Mouse (Mus musculus) heart, embryonic 13.5 days (tissue): ENCODE results near the gene Pamr1. TPM values are rescaled to one million over a fixed set of nuclear protein-coding genes. Genes with fewer than 3 reads are reported as not detected.

Experiments
- ATAC-seq: fragments of 200-750 bp; cut with Nextera tagmentation; 2 replicates; pipeline ENCODE4 v1.8.0; 2017; ENCODE audit warnings: moderate TSS enrichment; ENCODE audit not compliant: insufficient number of reproducible peaks, low FRiP score, low TSS enrichment; ENCODE audit errors: extremely low read depth
- H3K27ac ChIP-seq: fragments of 300-500 bp; sonication (generic); replicated peaks from 2 replicates; pipeline ENCODE4 v1.5.1; 2015; ENCODE audit warnings: moderate library complexity, mild to moderate bottlenecking, inconsistent platforms
- H3K27me3 ChIP-seq: fragments of 300-500 bp; sonication (generic); replicated peaks from 2 replicates; pipeline ENCODE4 v1.6.1; 2015; ENCODE audit warnings: mild to moderate bottlenecking, inconsistent platforms
- H3K36me3 ChIP-seq: fragments of 300-500 bp; sonication (generic); 2 replicates; pipeline ENCODE4 v1.6.1; 2015; ENCODE audit warnings: mild to moderate bottlenecking, inconsistent platforms
- H3K4me1 ChIP-seq: fragments of 300-500 bp; sonication (generic); 2 replicates; pipeline ENCODE4 v1.6.1; 2015; ENCODE audit warnings: inconsistent platforms
- H3K4me2 ChIP-seq: fragments of 300-500 bp; sonication (generic); 2 replicates; pipeline ENCODE4 v1.6.1; 2015; ENCODE audit warnings: inconsistent platforms, mild to moderate bottlenecking, moderate library complexity
- H3K4me3 ChIP-seq: fragments of 300-500 bp; sonication (generic); 2 replicates; pipeline ENCODE4 v1.5.1; 2015; ENCODE audit warnings: moderate library complexity, mild to moderate bottlenecking, inconsistent platforms
- H3K9ac ChIP-seq: fragments of 300-500 bp; sonication (generic); 2 replicates; pipeline ENCODE4 v1.6.1; 2015; ENCODE audit warnings: inconsistent platforms, mild to moderate bottlenecking, moderate library complexity
- H3K9me3 ChIP-seq: fragments of 300-500 bp; sonication (generic); 2 replicates; pipeline ENCODE4 v1.6.1; 2016; ENCODE audit warnings: inconsistent platforms
- WGBS: fragments of 180-500 bp; shearing (Covaris S2); methylation state at CpG from one replicate; pipeline ENCODE4 v1.1.7; 2015; ENCODE audit warnings: mixed read lengths; 5-methylcytosine and 5-hydroxymethylcytosine counted together
- polyA plus RNA-seq: library from polyadenylated mRNA; unstranded; fragments of >200 nt; fragmentation: Nextera tagmentation; extraction: Ambion mirVana; gene quantifications from 2 replicates; pipeline ENCODE4 v1.2.1, GENCODE M21; 2015

Pamr1 gene
- polyA plus RNA-seq, 1 experiment from 2014 or later = 1.4 TPM

DNA sequence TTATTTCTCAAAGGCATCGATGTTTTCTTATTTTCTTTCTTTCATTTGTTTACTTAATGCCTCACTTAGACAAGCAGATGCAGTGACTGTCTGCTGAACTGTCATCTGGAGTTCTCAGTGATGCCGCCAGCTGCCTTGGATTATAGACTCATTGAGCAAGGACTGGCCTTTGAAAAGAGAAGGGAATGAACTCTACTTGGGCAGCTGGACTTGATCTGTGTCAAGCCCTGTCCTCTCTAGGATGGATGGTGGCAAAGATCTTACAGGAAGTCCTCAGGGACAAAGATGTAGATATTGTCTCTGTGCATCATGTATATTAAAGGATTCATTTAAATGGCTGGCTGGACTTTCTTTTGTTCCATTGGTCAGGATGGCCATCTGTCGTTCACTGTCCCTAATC lies 114.1 kb downstream of the Pamr1 start:
- Histone ChIP-seq H3K9me3 (no peaks in the 10 kb centered on the region), H3K36me3 (no peaks in the 10 kb centered on the region), H3K4me2 (no peak overlapping the region), H3K4me1 (peaks cover 18% of the 10 kb centered on the region), H3K4me3 (no peak overlapping the region), H3K9ac (no peak overlapping the region), H3K27me3 (peaks cover 40% of the 10 kb centered on the region), H3K27ac (no peak overlapping the region)
- ATAC-seq = no peak
- 67% methylated on average over 3 of the region's 3 CpGs for WGBS

DNA sequence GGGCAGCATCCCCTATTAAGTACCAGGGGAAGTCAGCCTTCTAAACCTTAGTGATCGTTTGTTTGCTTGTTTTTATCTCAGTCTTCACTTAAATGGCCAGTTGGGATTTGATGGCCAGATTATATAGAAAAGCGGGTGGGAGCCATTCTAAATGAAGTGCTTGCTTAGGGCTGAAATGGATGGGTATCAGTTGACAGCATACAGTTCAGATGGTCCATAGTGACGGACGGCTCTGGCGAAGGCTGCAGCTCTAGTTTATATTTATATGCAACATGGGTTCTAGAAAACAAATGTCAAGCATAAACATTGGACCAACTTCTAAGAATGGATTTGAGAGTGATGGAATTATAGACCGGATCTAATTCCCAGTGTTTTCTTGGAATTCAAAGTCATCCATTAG lies 118.2 kb downstream of the Pamr1 start:
- Histone ChIP-seq H3K9ac (no peak overlapping the region), H3K4me1 (peaks cover 6% of the 10 kb centered on the region; the same call in 1 of the 2 replicates), H3K27ac (no peak overlapping the region), H3K4me2 (no peak overlapping the region), H3K36me3 (no peaks in the 10 kb centered on the region), H3K9me3 (no peaks in the 10 kb centered on the region), H3K4me3 (no peak overlapping the region), H3K27me3 (0 out of 2 replicates have a peak, but pooled peaks cover 8% of the 10 kb centered on the region)
- no peak for ATAC-seq
- 61% methylated on average over 6 of the region's 6 CpGs for WGBS

DNA sequence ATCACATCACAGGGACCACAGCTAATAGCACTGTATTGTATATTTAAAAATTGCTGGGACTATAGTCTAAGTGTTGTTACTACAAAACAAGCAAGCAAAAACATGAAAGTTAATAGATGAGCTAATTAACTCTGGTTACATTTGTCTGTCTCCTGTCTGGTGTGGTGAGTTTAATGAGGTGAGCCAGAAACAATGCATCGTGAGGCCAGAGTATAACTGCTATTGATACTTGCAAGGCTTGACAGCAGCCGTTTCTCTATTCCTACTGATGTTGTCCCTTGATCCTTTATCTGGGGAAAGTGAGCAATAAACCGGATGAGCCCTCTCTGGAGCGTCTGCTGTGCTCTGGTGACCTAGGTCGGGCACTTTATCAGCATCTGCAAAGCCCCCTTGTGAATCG lies 119.8 kb downstream of the Pamr1 start:
- WGBS = 32% methylated on average over 6 of the region's 6 CpGs

DNA sequence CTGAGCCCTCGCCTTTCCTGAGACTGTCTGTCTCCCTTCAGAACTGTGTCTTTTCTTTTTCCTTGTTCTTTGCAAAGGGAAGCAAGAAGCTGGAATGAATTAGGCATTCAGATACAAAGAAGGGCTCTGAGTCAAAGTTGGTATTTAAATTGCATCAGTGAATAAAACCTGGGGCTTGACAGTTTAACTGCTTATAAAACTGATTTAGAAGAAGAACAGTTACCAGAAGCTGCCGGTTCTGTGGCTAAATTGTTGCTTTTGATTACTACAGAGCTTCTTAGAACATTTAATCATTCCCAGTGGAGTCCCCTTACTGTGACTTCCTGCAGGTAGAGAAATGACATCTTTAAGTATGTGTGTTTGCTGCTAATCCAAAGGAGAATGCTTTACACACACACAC lies 124.8 kb downstream of the Pamr1 start:
- no peaks in the 10 kb centered on the region for H3K36me3 ChIP-seq
- no peak overlapping the region for H3K9ac ChIP-seq
- H3K9me3 ChIP-seq = no peaks in the 10 kb centered on the region
- peaks cover 8% of the 10 kb centered on the region; the same call in 1 of the 2 replicates for H3K27me3 ChIP-seq
- 72% methylated on average over 2 of the region's 2 CpGs for WGBS
- H3K27ac ChIP-seq = no peak overlapping the region
- no peaks in the 10 kb centered on the region for H3K4me1 ChIP-seq
- H3K4me3 ChIP-seq = no peak overlapping the region
- H3K4me2 ChIP-seq = no peak overlapping the region
- no peak for ATAC-seq

More for the DNA sequence above, 119.8 kb downstream of the Pamr1 start:
- H3K9me3 ChIP-seq = no peaks in the 10 kb centered on the region
- no peak overlapping the region for H3K27ac ChIP-seq
- H3K4me2 ChIP-seq = no peak overlapping the region
- no peaks in the 10 kb centered on the region for H3K4me1 ChIP-seq
- H3K36me3 ChIP-seq = no peaks in the 10 kb centered on the region
- H3K4me3 ChIP-seq = no peak overlapping the region
- H3K9ac ChIP-seq = no peak overlapping the region
- ATAC-seq = no peak
- H3K27me3 ChIP-seq = 0 out of 2 replicates have a peak, but pooled peaks cover 4% of the 10 kb centered on the region

DNA sequence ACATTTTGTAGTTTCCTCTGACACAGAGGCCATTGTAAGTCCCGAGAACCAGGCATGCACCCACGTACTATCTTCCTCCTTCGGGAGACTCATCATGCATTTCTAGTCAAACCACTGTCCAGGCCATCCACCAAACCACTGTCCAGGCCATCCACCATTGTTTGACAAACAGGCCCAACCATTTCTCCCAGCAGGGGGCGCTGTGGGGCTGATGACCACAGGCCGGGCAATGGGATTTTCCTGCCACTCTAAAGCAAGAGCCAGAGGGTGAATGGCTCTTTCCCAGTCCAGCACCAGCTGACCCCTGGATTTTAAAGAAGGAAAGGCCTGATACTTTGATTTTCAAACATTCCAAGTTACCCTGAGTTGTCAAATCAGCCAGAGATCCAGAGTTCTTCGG lies 125.5 kb downstream of the Pamr1 start:
- H3K27ac ChIP-seq = no peak overlapping the region
- whole genome bisulfite sequencing = 69% methylated on average over 6 of the region's 6 CpGs
- no peak overlapping the region for H3K9ac ChIP-seq
- no peaks in the 10 kb centered on the region for H3K36me3 ChIP-seq
- H3K4me1 ChIP-seq = no peaks in the 10 kb centered on the region
- no peaks in the 10 kb centered on the region for H3K9me3 ChIP-seq
- ATAC-seq = no peak
- peaks cover 4% of the 10 kb centered on the region; the same call in 1 of the 2 replicates for H3K27me3 ChIP-seq
- H3K4me2 ChIP-seq = no peak overlapping the region
- H3K4me3 ChIP-seq = no peak overlapping the region

DNA sequence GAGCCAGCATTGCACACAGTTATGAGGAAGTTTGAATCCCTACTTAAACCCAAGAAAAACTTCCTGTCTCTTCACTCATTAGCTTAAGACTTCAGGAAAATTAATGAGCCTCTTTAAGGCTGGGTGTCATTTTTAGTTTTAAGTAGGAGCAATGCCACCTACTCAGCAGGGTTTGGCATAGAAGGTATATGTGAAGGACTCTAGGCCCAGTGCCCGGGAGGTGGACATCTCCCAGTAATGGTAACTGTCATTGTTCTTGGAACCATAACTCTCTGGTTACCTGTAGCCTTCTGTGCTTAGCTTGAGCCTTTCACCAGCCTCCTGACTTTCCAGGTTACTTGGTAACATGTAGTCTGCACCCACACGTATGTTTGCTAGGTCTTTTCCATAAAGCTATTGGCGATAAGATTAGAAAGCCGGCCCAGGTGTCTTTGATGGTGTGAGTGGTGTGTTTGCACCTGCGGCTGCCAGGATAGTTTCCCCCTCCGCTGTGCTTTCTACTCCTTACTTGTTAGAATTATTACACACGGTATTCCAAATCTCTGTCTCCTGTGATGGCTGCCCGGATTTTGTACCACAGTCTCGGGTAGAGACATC lies 127.0 kb downstream of the Pamr1 start:
- Histone ChIP-seq H3K9me3 (no peaks in the 10 kb centered on the region), H3K36me3 (no peaks in the 10 kb centered on the region), H3K9ac (no peak overlapping the region), H3K27ac (no peak overlapping the region), H3K4me1 (no peaks in the 10 kb centered on the region), H3K27me3 (peaks cover 4% of the 10 kb centered on the region; the same call in 1 of the 2 replicates), H3K4me3 (no peak overlapping the region), H3K4me2 (no peak overlapping the region)
- 81% methylated on average over 9 of the region's 9 CpGs for whole genome bisulfite sequencing
- ATAC-seq = no peak

DNA sequence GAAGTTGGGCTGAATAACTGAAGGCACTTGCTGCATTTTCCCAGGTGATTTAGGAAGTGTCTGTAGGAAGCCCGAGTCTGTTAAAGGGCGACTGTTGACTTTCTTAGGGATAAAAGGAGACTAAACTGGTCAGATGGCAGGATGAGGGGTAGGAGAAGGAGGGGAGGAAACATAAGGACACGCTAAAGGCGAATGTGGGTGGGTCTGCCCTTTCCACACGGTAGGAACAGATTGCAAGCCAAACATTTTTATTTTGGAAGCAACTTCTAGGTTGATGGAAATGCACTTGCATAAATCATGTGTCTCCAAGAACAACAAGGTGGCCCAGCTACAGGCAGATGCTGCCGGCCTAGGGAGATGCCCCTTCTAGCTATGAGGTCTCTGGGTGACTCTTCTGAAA lies 127.6 kb downstream of the Pamr1 start:
- no peak for ATAC-seq
- H3K4me1 ChIP-seq = no peaks in the 10 kb centered on the region
- peaks cover 4% of the 10 kb centered on the region; the same call in 1 of the 2 replicates for H3K27me3 ChIP-seq
- no peak overlapping the region for H3K4me3 ChIP-seq
- H3K36me3 ChIP-seq = no peaks in the 10 kb centered on the region
- no peak overlapping the region for H3K9ac ChIP-seq
- 74% methylated on average over 6 of the region's 6 CpGs for WGBS
- H3K9me3 ChIP-seq = no peaks in the 10 kb centered on the region
- no peak overlapping the region for H3K27ac ChIP-seq
- H3K4me2 ChIP-seq = no peak overlapping the region

DNA sequence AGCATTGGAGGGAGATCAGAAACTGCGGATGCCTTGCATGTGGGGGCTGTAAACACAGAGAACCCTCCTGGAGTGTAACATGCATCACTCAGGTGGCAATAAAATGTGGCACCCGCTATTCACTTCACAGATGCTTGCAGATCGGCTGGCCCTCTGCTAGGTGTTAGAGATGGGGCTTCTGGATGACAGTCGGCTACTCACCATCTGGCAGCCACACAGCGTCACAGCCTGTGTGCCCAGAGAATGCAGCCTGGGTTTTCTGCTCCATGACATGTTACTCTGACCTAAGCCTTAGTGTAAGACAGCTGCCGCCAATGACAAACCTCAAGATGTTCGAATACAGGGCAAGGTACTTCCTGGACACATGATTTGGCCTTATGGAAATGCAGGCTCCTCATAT lies 131.5 kb downstream of the Pamr1 start:
- no peaks in the 10 kb centered on the region for H3K36me3 ChIP-seq
- H3K9me3 ChIP-seq = no peaks in the 10 kb centered on the region
- no peaks in the 10 kb centered on the region for H3K4me1 ChIP-seq
- no peak overlapping the region for H3K27ac ChIP-seq
- no peak overlapping the region for H3K9ac ChIP-seq
- ATAC-seq = no peak
- no peak overlapping the region for H3K4me3 ChIP-seq
- WGBS = 68% methylated on average over 7 of the region's 7 CpGs
- no peaks in the 10 kb centered on the region for H3K27me3 ChIP-seq
- no peak overlapping the region for H3K4me2 ChIP-seq

DNA sequence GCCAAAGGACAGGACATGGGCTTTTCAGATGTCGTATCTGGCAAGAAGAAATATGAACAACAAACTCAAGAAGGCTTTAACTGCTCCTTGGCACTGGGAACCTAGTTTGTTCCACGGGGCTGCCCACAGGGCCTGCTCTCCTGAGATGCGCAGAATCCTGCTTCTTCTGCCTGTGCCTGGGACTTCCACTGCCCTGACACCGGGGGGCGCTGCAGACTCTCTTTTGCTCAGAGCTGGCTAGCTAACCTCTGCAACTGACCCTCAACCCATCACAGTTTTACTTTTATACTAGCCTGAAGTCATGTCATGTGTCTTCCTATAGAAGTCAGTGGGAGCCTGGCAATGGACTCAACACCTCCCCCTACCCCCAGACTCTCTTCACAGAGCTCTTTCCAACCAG lies 132.4 kb downstream of the Pamr1 start:
- Histone ChIP-seq H3K4me1 (no peaks in the 10 kb centered on the region), H3K9ac (no peak overlapping the region), H3K4me2 (no peak overlapping the region), H3K27ac (no peak overlapping the region), H3K36me3 (no peaks in the 10 kb centered on the region), H3K9me3 (no peaks in the 10 kb centered on the region), H3K4me3 (no peak overlapping the region), H3K27me3 (no peaks in the 10 kb centered on the region)
- ATAC-seq = no peak
- WGBS = 36% methylated on average over 5 of the region's 5 CpGs

DNA sequence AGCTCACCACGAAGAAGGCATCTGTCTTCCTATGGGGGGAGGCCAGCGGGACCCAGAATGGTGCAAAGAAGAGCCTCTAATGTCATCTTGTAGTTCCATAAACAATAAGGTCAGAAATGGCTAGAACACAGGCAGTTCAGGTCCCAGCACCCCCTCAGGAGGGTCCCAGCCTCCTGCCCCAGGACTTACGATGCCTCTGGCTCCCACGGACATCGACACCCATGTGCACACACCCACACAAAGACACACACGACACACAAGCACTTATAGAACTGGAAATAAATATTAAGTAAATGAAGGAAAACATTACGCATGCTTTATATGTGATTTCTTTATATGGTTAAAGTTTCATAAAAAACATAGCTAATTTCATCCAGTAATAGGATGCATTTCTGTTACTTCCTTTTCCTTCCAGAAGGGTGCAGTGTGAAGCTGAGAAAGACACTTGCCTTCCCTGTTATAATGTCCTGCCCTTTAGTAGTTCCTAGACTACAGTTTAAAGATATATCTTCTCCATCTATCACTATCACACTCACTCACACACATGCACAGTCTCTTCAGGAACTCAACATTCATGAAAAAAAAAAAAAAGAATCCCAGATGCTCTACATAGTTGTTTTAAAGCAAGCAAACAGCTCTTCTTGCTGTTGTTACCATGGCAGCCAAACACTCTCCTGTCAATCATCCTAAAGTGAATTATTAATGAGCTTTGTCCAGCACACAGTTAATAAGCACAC lies 135.7 kb downstream of the Pamr1 start:
- no peak for ATAC-seq
- WGBS = 77% methylated on average over 7 of the region's 7 CpGs
- Histone ChIP-seq H3K9me3 (no peaks in the 10 kb centered on the region), H3K4me2 (no peak overlapping the region), H3K4me3 (no peak overlapping the region), H3K27me3 (no peaks in the 10 kb centered on the region), H3K27ac (no peak overlapping the region), H3K9ac (no peak overlapping the region), H3K36me3 (no peaks in the 10 kb centered on the region), H3K4me1 (no peaks in the 10 kb centered on the region)

DNA sequence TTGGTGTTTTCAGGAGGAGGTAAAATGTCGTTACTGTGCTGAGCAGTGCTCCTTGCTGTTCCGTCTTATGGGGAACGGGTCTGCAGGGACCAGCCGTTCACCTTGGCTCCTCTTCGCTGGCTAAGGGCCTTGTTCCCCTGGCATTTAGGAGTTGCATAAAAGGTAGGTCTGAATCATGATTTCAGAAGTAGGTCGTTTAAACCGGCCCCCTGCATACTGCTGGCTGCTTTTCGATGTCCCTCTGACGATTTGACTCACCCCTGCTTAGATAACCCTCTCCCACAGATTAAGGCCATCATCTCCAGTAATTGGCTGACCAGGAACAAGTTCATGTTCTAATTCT lies 136.3 kb downstream of the Pamr1 start:
- no peak for ATAC-seq
- no peaks in the 10 kb centered on the region for H3K27me3 ChIP-seq
- no peak overlapping the region for H3K4me3 ChIP-seq
- H3K9me3 ChIP-seq = no peaks in the 10 kb centered on the region
- no peak overlapping the region for H3K27ac ChIP-seq
- 63% methylated on average over 9 of the region's 9 CpGs for WGBS
- H3K36me3 ChIP-seq = no peaks in the 10 kb centered on the region
- H3K9ac ChIP-seq = no peak overlapping the region
- H3K4me1 ChIP-seq = no peaks in the 10 kb centered on the region
- H3K4me2 ChIP-seq = no peak overlapping the region
